Mouse (Mus musculus) cerebellum, adult 11 months (tissue): Measurements from ENCODE around the gene Oat.
A peak's percentile ranks its signal among the peaks of the same experiment; 100 is the strongest.

Experiments used
- DNase-seq: peaks from one replicate; pipeline ENCODE4 v3.0.0; 2022

Gene Oat

GRCm38 (mm10) chr7:132589610-132590009 lies 13.4 kb upstream of the Oat start:
- DNase-seq = no peak

DNA sequence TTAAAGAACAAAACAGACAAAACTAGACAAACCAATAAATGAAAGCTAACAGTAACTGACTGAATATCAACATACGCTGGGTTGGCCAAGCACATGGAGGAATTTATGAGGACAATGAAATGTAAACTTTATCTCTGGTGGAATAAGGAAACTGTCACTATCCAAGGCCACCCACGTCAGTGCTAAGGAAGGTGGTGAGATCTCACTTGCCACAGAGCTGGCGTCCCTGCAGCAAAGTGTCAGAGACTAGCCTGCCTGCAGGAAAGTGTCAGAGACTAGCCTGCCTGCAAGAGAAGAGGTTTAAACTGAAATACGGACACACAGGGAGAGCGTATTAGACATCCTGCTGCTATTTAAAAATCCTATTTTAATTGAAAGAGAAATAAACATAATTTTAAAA lies 11.0 kb upstream of the Oat start:
- no peak for DNase-seq

GRCm38 (mm10) chr7:132585695-132586491 lies 9.7 kb upstream of the Oat start:
- DNase-seq = no peak

DNA sequence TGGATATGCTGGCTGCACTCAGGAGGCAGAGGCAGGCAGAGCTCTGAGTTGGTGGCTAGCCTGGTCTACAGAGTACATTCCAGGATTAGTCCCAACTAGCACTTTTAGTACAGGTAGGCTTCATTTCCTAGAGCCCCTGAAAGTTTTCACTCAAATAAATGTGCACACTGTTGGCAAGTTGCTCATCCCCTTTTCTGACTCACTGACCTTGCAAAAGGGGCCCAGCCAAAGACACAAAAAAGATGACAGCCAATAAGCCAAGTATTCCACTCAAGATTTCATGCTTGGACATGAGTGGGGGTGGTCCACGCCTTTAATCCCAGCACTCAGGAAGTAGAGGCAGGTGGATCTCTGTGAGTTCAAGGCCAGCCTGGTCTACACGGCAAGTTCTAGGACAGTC lies 5.2 kb upstream of the Oat start:
- no peak for DNase-seq

GRCm38 (mm10) chr7:132580511-132580910 lies 4.3 kb upstream of the Oat start:
- no peak for DNase-seq

DNA sequence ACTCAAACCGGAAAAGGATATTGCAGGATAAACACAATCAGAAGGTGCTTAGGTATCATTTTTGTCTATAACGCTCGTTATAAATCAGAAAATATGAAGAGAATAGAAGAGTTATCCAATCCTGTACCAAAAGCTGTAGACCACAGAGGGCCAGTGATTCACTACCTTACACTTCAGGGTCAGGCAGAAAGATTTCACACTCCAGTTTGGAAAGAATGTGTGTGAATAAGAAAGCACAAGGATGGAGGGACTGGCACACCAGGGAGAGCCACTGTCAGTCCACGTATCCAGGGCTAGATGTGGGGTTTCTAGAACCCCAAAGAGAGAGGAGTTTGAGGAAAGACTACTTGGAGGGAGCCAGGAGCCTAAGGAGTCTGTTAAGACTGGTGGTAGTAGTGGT lies 693 bp upstream of the Oat start:
- DNase-seq = no peak

DNA sequence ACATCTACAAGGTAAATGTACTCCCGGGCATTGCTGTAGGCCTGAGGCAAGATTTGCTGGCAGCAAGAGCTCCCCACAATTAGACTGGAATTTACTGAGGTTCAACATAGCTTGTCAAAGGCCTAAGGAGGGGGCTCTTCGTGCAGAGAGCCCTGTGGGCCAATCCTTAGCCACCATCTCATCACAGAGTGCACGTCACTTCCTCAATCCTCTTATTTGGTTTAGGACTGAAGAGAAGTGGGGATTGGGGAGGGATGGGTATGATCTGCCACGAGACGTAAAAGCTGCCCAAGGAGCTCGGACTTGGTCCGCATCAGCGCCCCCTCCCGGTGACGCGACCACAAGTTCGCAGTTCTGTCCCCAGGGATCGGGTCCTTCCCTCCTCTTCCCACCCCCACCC lies 575 bp downstream of the Oat start:
- DNase-seq = peak; percentile 73

DNA sequence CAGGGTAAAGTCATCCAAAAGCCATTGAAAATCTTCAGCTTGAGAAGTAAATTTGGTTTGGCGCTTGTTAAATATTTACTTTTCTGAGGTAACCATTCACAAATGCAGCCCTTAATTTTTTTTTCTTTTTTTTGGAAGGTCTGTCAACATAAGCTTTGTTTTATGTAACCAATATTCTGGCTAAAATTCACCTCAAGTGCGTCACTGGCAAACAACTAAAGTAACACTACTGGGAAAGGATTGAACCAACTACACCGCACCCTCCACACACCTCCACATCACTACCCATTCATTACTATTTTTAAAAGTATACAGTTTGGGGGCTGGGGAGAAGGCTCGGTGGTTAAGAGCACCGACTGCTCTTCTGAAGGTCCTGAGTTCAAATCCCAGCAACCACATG lies 1.6 kb downstream of the Oat start:
- DNase-seq = no peak

DNA sequence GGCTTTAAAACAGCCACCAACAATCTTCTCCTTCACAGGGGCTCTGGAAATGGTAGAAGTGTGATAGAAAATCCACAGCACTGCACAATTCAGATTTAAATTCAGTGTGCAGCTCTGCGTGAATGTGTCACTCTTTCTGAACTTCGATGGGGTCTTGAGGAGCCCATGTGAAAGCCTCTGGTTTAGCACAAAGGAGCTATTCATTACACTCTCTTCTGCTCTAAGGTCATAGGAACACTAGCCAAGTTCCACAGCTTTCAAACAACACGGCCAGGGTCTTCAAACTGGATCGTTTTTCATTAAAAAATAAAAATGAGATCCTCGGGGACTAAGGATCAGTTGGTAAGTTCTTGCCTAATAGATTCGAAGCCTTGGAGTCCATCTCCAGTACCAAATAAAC lies 3.0 kb downstream of the Oat start:
- no peak for DNase-seq

DNA sequence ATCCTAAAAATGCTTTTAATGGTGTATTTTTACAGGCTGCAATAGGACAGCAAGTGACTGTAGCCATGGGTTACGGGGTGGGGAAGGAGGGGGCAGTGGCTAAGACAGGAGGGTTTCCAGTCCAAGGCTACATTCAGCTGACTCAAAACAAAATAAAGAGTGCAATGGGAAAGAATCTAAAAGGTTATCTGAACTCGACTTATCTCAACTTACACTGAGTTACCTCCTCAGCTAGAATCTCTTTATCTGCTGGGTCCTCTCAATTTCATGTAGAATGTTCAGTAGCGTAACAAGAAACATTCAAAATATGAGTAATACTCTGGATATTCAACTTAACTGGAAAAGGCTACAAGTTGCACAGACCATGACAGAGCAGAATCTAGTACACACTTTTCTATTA lies 3.5 kb downstream of the Oat start:
- no peak for DNase-seq

- no peak for DNase-seq
Observed at GRCm38 (mm10) chr7:132571481-132571880, 4.7 kb downstream of the Oat start.

DNA sequence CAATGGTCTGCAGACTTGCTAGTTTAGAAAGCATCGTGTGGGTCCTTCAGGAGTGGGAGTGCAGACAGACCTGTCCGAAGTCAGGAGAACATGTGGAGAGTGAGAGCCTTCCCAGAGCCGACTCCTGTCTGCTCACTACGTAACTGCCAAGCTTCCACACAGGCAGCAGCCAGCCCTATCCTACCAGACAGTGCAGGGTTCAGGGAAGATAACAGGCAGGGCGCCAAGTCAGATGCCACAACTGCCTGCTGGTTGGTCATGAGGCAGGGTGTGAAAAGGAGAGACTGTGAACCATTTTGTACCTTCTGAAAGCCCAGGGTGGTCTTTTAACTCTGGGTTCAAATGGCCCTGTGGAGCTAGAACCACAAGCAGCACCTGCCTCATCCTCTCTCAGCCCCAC lies 6.1 kb downstream of the Oat start:
- DNase-seq = no peak

DNA sequence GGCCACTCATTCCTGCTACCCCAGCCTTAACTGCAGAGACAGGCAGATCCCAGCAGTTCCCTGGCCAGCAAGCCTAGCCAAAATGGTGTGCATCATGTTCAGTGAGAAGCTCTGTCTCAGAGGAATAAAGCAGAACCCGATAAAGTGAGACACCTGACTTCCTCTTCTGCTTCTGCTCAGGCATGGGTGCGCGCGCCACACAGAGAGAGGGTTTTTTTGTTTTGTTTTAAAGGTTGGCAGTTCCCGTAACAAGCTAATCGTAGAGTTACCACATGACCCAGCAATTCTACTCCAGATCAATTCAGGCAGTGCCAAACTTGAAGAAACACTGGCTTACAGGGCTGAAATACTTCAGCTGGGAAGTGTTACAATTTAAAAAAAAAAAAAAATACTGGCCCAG lies 7.4 kb downstream of the Oat start:
- DNase-seq = no peak

- DNase-seq = no peak
Observed at GRCm38 (mm10) chr7:132565831-132566230, 10.4 kb downstream of the Oat start.

- DNase-seq = no peak
Observed at GRCm38 (mm10) chr7:132559138-132559766, 16.9 kb downstream of the Oat start.

DNA sequence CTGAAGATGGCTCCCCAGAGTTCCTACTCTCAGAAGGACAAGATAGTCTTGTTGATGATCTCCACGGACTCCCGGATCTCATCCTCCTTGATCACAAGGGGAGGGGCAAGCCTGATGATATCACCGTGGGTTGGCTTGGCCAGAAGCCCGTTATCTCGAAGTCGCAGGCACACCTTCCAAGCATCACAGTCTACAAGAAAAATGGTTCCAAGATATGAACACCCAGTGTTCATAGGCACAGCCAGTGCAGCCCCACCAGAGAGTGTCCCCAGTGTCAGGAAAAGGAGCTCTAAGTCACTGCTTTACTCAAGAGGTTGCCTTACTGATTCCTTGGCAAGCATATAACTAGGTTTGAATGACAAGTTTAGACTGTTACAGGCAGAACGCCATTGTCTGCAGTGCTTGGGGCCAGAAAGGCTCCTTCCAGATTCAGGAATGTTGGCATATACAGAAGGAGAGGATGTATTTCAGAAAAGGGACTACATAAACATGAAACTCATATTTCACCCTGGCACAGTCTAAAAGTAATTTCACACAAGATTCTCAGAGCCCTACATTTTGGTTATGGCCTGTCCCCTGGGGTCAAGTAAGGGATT lies 18.0 kb downstream of the Oat start:
- DNase-seq = no peak

GRCm38 (mm10) chr7:132556575-132556974 lies 19.6 kb downstream of the Oat start:
- DNase-seq = no peak

GRCm38 (mm10) chr7:132555911-132556310 lies 20.3 kb downstream of the Oat start:
- no peak for DNase-seq

GRCm38 (mm10) chr7:132554091-132554490 lies 22.1 kb downstream of the Oat start:
- no peak for DNase-seq

- peak; percentile 95 for DNase-seq
Observed at GRCm38 (mm10) chr7:132551351-132552126, 24.7 kb downstream of the Oat start.

DNA sequence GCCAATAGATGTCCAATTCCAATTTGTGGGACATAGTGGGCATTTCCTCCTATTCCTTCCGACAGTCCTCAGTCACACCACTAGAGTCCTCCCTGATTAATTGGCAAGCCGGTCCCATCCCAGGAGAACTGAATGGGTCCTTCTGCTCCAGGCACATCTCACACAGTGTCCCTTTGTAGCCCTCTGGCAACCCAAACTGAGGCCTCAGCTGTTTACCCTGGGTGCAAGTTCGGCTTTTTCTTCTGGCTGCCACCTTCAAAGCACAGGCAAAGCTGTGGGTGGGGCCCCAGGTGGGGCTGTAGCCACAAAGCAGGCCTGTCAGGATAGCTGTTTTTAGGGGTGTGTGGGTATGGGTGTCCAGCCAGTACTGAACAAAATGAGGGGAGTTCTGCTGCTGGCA lies 29.1 kb downstream of the Oat start:
- DNase-seq = no peak

DNA sequence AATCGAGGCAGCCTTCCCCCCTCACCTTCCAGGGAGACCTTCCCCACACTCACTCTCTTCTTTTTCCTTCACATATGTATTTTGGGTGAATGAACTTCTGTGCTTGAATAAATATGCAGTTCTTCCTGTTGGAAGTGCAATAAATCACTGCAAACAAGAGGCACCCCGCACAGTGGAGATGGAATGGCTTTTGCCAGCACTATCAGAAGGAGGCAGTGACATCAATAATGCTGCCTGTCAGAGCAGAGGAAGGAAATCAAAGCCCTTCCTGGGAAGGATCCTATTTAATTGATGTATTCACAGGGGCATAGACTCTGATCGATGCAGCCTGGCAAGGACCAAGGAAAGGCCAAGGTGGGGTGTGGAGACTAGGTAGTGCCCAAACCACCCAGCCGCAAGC lies 33.8 kb downstream of the Oat start:
- no peak for DNase-seq

GRCm38 (mm10) chr7:132541566-132541965 lies 34.6 kb downstream of the Oat start:
- DNase-seq = no peak

DNA sequence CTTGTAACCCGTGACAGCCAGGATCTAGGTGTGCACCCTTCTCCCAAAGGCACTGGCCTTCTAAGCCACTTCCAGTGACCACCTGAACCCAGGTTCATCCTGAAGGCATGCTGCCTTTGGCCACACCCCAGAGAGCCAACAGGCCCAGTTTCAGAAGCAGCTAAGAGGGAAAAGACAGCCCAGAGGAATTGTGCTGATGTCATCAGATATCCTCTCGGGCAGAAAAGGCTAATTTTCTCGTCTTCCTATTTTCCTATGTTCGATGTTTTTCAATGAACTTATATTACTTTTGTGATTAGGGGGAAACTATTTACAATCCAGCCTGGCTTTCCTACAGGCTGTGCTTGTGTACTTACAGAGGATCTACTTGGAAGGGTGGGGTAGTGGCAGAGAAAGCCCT lies 35.6 kb downstream of the Oat start:
- no peak for DNase-seq
